ENCODE assay signal across 15 mouse cellular contexts in genomic region chr5:122409692-122410645, GRCm38 (mm10). TPM values are rescaled to one million over a fixed set of nuclear protein-coding genes. Genes with fewer than 3 reads are reported as not detected.
DNase-seq lines count a peak whose midpoint lies in the region; ATAC-seq and TF ChIP-seq lines count a peak whose summit lies in the region.
"Had no signal": no experiment of that assay in that cellular context is flagged by ENCODE, and none has a peak within 500 bp of the region (broad histone marks: within the 10 kb centered on the region; RNA-seq: fewer than 3 reads in every experiment).

No protein-coding gene starts in this region.

- no peaks in the 10 kb centered on the region for H3K27me3 ChIP-seq in hindbrain, postnatal 0 days (ENCODE audit: insufficient read depth, low read length)
- no peaks in the 10 kb centered on the region for H3K27me3 ChIP-seq in hindbrain, embryonic 11.5 days (ENCODE audit: control insufficient read depth, insufficient read depth, low read length)
- no peaks in the 10 kb centered on the region for H3K27me3 ChIP-seq in midbrain, postnatal 0 days (ENCODE audit: insufficient read depth, low read length)
- no peaks in the 10 kb centered on the region for H3K27me3 ChIP-seq in midbrain, embryonic 13.5 days
- H3K27me3 ChIP-seq: CH12.LX; hindbrain, embryonic 15.5 days; kidney, embryonic 15.5 days had no signal

- no peak overlapping the region for H3K9ac ChIP-seq in hindbrain, postnatal 0 days (replicated peaks; ENCODE audit: low read length)
- H3K9ac ChIP-seq in hindbrain, embryonic 11.5 days (ENCODE audit: low read depth, low read length): no peak overlapping the region
- H3K9ac ChIP-seq in midbrain, postnatal 0 days (replicated peaks; ENCODE audit: low read length, poor library complexity, severe bottlenecking): no peak overlapping the region
- no peak overlapping the region for H3K9ac ChIP-seq in midbrain, embryonic 13.5 days (replicated peaks)
- no peak overlapping the region for H3K9ac ChIP-seq in ES-E14 (ENCODE audit: insufficient read depth, low read depth, low read length, poor library complexity, severe bottlenecking)
- H3K9ac ChIP-seq: hindbrain, embryonic 15.5 days; kidney, embryonic 15.5 days had no signal

- WGBS in hindbrain, postnatal 0 days: 86% methylated on average over 19 of the region's 19 CpGs
- WGBS in hindbrain, embryonic 11.5 days: 84% methylated on average over 19 of the region's 19 CpGs
- WGBS in midbrain, postnatal 0 days: 86% methylated on average over 19 of the region's 19 CpGs
- WGBS in midbrain, embryonic 13.5 days: 89% methylated on average over 19 of the region's 19 CpGs

- in situ Hi-C loops in ES-E14 (cut with MboI; ENCODE audit: low sequenced_read_pairs in 2 of 2, unreplicated experiment in 2 of 2): loop anchor here in 1 of 2 experiments (10.0 kb wide), 1 partner anchor 225 kb away; no protein-coding TSS in a partner anchor

- no peak for DNase-seq in hindbrain, postnatal 0 days (ENCODE audit: low spot score)
- no peak for DNase-seq in hindbrain, embryonic 11.5 days (ENCODE audit: low spot score)
- no peak for DNase-seq in midbrain, postnatal 0 days (ENCODE audit: low spot score)
- DNase-seq in ES-E14 (ENCODE audit: low read depth, low spot score): peak; percentile 40
- peak; percentile 13 for DNase-seq in retina, embryonic 14.5 days (ENCODE audit: low spot score)
- no peak for DNase-seq in c-Kit-positive CD71-positive TER-119-positive erythroid progenitor cells, embryonic 14.5 days (ENCODE audit: low spot score)
- DNase-seq in gastrocnemius, postnatal 14 days: no peak
- DNase-seq: cerebellum, adult 11-12 months; right cerebral cortex, postnatal 14 days had no signal

- peak; percentile 24; the same call in 1 of the 2 replicates for TF ChIP-seq CTCF in hindbrain, postnatal 0 days (IDR thresholded peaks at IDR 0.05; ENCODE audit: low read depth)
- TF ChIP-seq CTCF in midbrain, postnatal 0 days (IDR thresholded peaks at IDR 0.05): peak; percentile 42

- H3K4me1 ChIP-seq in hindbrain, postnatal 0 days (ENCODE audit: insufficient read depth, low read length): no peaks in the 10 kb centered on the region
- H3K4me1 ChIP-seq in hindbrain, embryonic 11.5 days (replicated peaks; ENCODE audit: control insufficient read depth, insufficient read depth, low read length): no peaks in the 10 kb centered on the region
- no peaks in the 10 kb centered on the region for H3K4me1 ChIP-seq in midbrain, postnatal 0 days (ENCODE audit: insufficient read depth, low read length)
- no peaks in the 10 kb centered on the region for H3K4me1 ChIP-seq in midbrain, embryonic 13.5 days (replicated peaks)
- peaks cover 0 to 6% of the 10 kb centered on the region in 2 experiments; a peak in 1 of 4 replicates for H3K4me1 ChIP-seq in ES-E14 (ENCODE audit: control insufficient read depth in 2 of 2, insufficient read depth in 2 of 2, low read length in 2 of 2, poor library complexity in 1 of 2)
- H3K4me1 ChIP-seq: hindbrain, embryonic 15.5 days had no signal

- ATAC-seq in hindbrain, postnatal 0 days: 0 out of 2 replicates have a peak, but pooled peaks have one; percentile 10
- ATAC-seq in hindbrain, embryonic 11.5 days (ENCODE audit: low FRiP score): no peak
- ATAC-seq in midbrain, postnatal 0 days (ENCODE audit: low FRiP score): no peak
- ATAC-seq in midbrain, embryonic 13.5 days: no peak

- no peaks in the 10 kb centered on the region for H3K9me3 ChIP-seq in hindbrain, postnatal 0 days (ENCODE audit: low read length)
- no peaks in the 10 kb centered on the region for H3K9me3 ChIP-seq in hindbrain, embryonic 11.5 days (ENCODE audit: control insufficient read depth, low read length)
- H3K9me3 ChIP-seq in midbrain, postnatal 0 days (ENCODE audit: low read length): no peaks in the 10 kb centered on the region
- peaks cover 3% of the 10 kb centered on the region; the same call in 1 of the 2 replicates for H3K9me3 ChIP-seq in midbrain, embryonic 13.5 days
- H3K9me3 ChIP-seq in ES-E14 (ENCODE audit: control insufficient read depth, insufficient read depth, low read depth, low read length): no peaks in the 10 kb centered on the region
- H3K9me3 ChIP-seq: hindbrain, embryonic 15.5 days; kidney, embryonic 15.5 days had no signal

- H3K27ac ChIP-seq in hindbrain, postnatal 0 days: no peak overlapping the region
- H3K27ac ChIP-seq in hindbrain, embryonic 11.5 days (ENCODE audit: low read depth, low read length): no peak overlapping the region
- H3K27ac ChIP-seq in midbrain, postnatal 0 days (ENCODE audit: low read depth, low read length): no peak overlapping the region
- H3K27ac ChIP-seq in midbrain, embryonic 13.5 days: no peak overlapping the region
- no peak overlapping the region for H3K27ac ChIP-seq in ES-E14 (ENCODE audit: insufficient read depth, low read depth, low read length, poor library complexity, severe bottlenecking)
- H3K27ac ChIP-seq: hindbrain, embryonic 15.5 days; kidney, embryonic 15.5 days; macrophage had no signal

- no peak overlapping the region for H3K4me3 ChIP-seq in hindbrain, postnatal 0 days (ENCODE audit: low read length)
- H3K4me3 ChIP-seq in hindbrain, embryonic 11.5 days (ENCODE audit: low read depth, low read length): no peak overlapping the region
- H3K4me3 ChIP-seq in midbrain, postnatal 0 days (ENCODE audit: low read depth, low read length): no peak overlapping the region
- no peak overlapping the region for H3K4me3 ChIP-seq in midbrain, embryonic 13.5 days (replicated peaks)
- H3K4me3 ChIP-seq in ES-E14 (ENCODE audit: insufficient read depth in 1 of 2, low read depth in 1 of 2, low read length in 2 of 2, poor library complexity in 1 of 2, severe bottlenecking in 1 of 2): peak overlapping the region in 1 of 2 experiments; percentile 65; a peak in 2 of 4 replicates
- H3K4me3 ChIP-seq: erythroblast, embryonic 14.5 days; hindbrain, embryonic 15.5 days; kidney, embryonic 15.5 days had no signal

- intact Hi-C loops in gastrocnemius, postnatal 14 days (cut with DNase I; ENCODE audit: low total_unique reads): loop anchor here (10.0 kb wide), 1 partner anchor 315 kb away; no protein-coding TSS in a partner anchor

- no peak overlapping the region for H3K4me2 ChIP-seq in hindbrain, postnatal 0 days (ENCODE audit: low read depth, low read length)
- H3K4me2 ChIP-seq in hindbrain, embryonic 11.5 days (replicated peaks; ENCODE audit: low read depth, low read length): no peak overlapping the region
- H3K4me2 ChIP-seq in midbrain, postnatal 0 days (ENCODE audit: low read depth, low read length, poor library complexity, severe bottlenecking): no peak overlapping the region
- no peak overlapping the region for H3K4me2 ChIP-seq in midbrain, embryonic 13.5 days (replicated peaks)
- H3K4me2 ChIP-seq: hindbrain, embryonic 15.5 days; kidney, embryonic 15.5 days had no signal

- H3K36me3 ChIP-seq in hindbrain, postnatal 0 days (ENCODE audit: insufficient read depth, low read length): peaks cover 10% of the 10 kb centered on the region
- peaks cover 9% of the 10 kb centered on the region; the same call in 1 of the 2 replicates for H3K36me3 ChIP-seq in hindbrain, embryonic 11.5 days (ENCODE audit: control insufficient read depth, insufficient read depth, low read length)
- H3K36me3 ChIP-seq in midbrain, postnatal 0 days (ENCODE audit: insufficient read depth, low read length): peaks cover 23% of the 10 kb centered on the region
- H3K36me3 ChIP-seq in midbrain, embryonic 13.5 days: peaks cover 36% of the 10 kb centered on the region
- peaks cover 8% of the 10 kb centered on the region for H3K36me3 ChIP-seq in ES-E14 (ENCODE audit: control insufficient read depth, insufficient read depth, low read length, poor library complexity, severe bottlenecking)

RNA-seq across cellular contexts. Expression of gene Anapc7, which starts 11.5 kb away (rescaled TPM):
- 26.1 and 32.0 TPM in 2 replicates for total RNA-seq in hindbrain, postnatal 0 days (2014; rRNA removed)
- 44.0 and 44.6 TPM in 2 replicates for polyA plus RNA-seq in hindbrain, postnatal 0 days (2015; fragmentation: Nextera tagmentation; extraction: Ambion mirVana)
- 27.1 and 33.7 TPM in 2 replicates for polyA plus RNA-seq in hindbrain, embryonic 11.5 days (2014; fragmentation: Nextera tagmentation; extraction: Ambion mirVana)
- total RNA-seq in midbrain, postnatal 0 days (2014; rRNA removed): 29.3 and 34.3 TPM in 2 replicates
- polyA plus RNA-seq in midbrain, postnatal 0 days (2015; fragmentation: Nextera tagmentation; extraction: Ambion mirVana): 42.8 and 43.5 TPM in 2 replicates
- 52.7 and 53.9 TPM in 2 replicates for polyA plus RNA-seq in midbrain, embryonic 13.5 days (2015; fragmentation: Nextera tagmentation; extraction: Ambion mirVana)
- 51.8 and 63.2 TPM in 2 replicates for total RNA-seq in ES-E14 (2012; rRNA removed)
- total RNA-seq in gastrocnemius, postnatal 14 days (2021): 10 to 100 TPM; 16.6 to 18.1 TPM

RNA-seq across cellular contexts. Expression of gene Arpc3, which starts 18.3 kb away (rescaled TPM):
- 141 and 163 TPM in 2 replicates for total RNA-seq in hindbrain, postnatal 0 days (2014; rRNA removed)
- polyA plus RNA-seq in hindbrain, postnatal 0 days (2015; fragmentation: Nextera tagmentation; extraction: Ambion mirVana): 133 and 144 TPM in 2 replicates
- polyA plus RNA-seq in hindbrain, embryonic 11.5 days (2014; fragmentation: Nextera tagmentation; extraction: Ambion mirVana): 53.8 and 68.9 TPM in 2 replicates
- 162 and 188 TPM in 2 replicates for total RNA-seq in midbrain, postnatal 0 days (2014; rRNA removed)
- polyA plus RNA-seq in midbrain, postnatal 0 days (2015; fragmentation: Nextera tagmentation; extraction: Ambion mirVana): 134 and 137 TPM in 2 replicates
- polyA plus RNA-seq in midbrain, embryonic 13.5 days (2015; fragmentation: Nextera tagmentation; extraction: Ambion mirVana): 140 and 173 TPM in 2 replicates
- total RNA-seq in ES-E14 (2012; rRNA removed): 135 and 165 TPM in 2 replicates
- 10 to 100 TPM; 68.8 to 72.9 TPM for total RNA-seq in gastrocnemius, postnatal 14 days (2021)

RNA-seq across cellular contexts. Expression of gene Fam216a, which starts 37.8 kb away (rescaled TPM):
- 107 and 121 TPM in 2 replicates for total RNA-seq in hindbrain, postnatal 0 days (2014; rRNA removed)
- 138 and 140 TPM in 2 replicates for polyA plus RNA-seq in hindbrain, postnatal 0 days (2015; fragmentation: Nextera tagmentation; extraction: Ambion mirVana)
- polyA plus RNA-seq in hindbrain, embryonic 11.5 days (2014; fragmentation: Nextera tagmentation; extraction: Ambion mirVana): 119 and 123 TPM in 2 replicates
- total RNA-seq in midbrain, postnatal 0 days (2014; rRNA removed): 131 and 139 TPM in 2 replicates
- polyA plus RNA-seq in midbrain, postnatal 0 days (2015; fragmentation: Nextera tagmentation; extraction: Ambion mirVana): 156 and 160 TPM in 2 replicates
- polyA plus RNA-seq in midbrain, embryonic 13.5 days (2015; fragmentation: Nextera tagmentation; extraction: Ambion mirVana): 128 and 135 TPM in 2 replicates
- 20.0 and 32.7 TPM in 2 replicates for total RNA-seq in ES-E14 (2012; rRNA removed)
- total RNA-seq in gastrocnemius, postnatal 14 days (2021): 1 to 10 TPM; 7.6 to 7.8 TPM

RNA-seq across cellular contexts. Expression of gene Gpn3, which starts 38.3 kb away (rescaled TPM):
- 19.5 and 49.9 TPM in 2 replicates for total RNA-seq in hindbrain, postnatal 0 days (2014; rRNA removed)
- 43.0 and 44.3 TPM in 2 replicates for polyA plus RNA-seq in hindbrain, postnatal 0 days (2015; fragmentation: Nextera tagmentation; extraction: Ambion mirVana)
- 63.5 and 68.1 TPM in 2 replicates for polyA plus RNA-seq in hindbrain, embryonic 11.5 days (2014; fragmentation: Nextera tagmentation; extraction: Ambion mirVana)
- total RNA-seq in midbrain, postnatal 0 days (2014; rRNA removed): 20.8 and 37.9 TPM in 2 replicates
- polyA plus RNA-seq in midbrain, postnatal 0 days (2015; fragmentation: Nextera tagmentation; extraction: Ambion mirVana): 41.8 and 44.4 TPM in 2 replicates
- polyA plus RNA-seq in midbrain, embryonic 13.5 days (2015; fragmentation: Nextera tagmentation; extraction: Ambion mirVana): 50.8 and 51.8 TPM in 2 replicates
- total RNA-seq in ES-E14 (2012; rRNA removed): 101 and 105 TPM in 2 replicates
- 10 to 100 TPM; 20.0 to 26.6 TPM for total RNA-seq in gastrocnemius, postnatal 14 days (2021)

RNA-seq across cellular contexts. Expression of gene Vps29, which starts 55.8 kb away (rescaled TPM):
- 90.5 and 111 TPM in 2 replicates for total RNA-seq in hindbrain, postnatal 0 days (2014; rRNA removed)
- polyA plus RNA-seq in hindbrain, postnatal 0 days (2015; fragmentation: Nextera tagmentation; extraction: Ambion mirVana): 344 and 353 TPM in 2 replicates
- 220 and 231 TPM in 2 replicates for polyA plus RNA-seq in hindbrain, embryonic 11.5 days (2014; fragmentation: Nextera tagmentation; extraction: Ambion mirVana)
- total RNA-seq in midbrain, postnatal 0 days (2014; rRNA removed): 137 and 149 TPM in 2 replicates
- polyA plus RNA-seq in midbrain, postnatal 0 days (2015; fragmentation: Nextera tagmentation; extraction: Ambion mirVana): 366 and 368 TPM in 2 replicates
- polyA plus RNA-seq in midbrain, embryonic 13.5 days (2015; fragmentation: Nextera tagmentation; extraction: Ambion mirVana): 260 and 269 TPM in 2 replicates
- total RNA-seq in ES-E14 (2012; rRNA removed): 101 and 135 TPM in 2 replicates
- 10 to 100 TPM; 48.9 to 50.1 TPM for total RNA-seq in gastrocnemius, postnatal 14 days (2021)

Comparison
In these comparisons a context has a peak if more than half of its experiments do, and no peak if none do; other contexts are left out.
1. DNase-seq: peak in ES-E14 (single experiment) and retina, embryonic 14.5 days (single experiment); none in hindbrain, postnatal 0 days (single experiment), hindbrain, embryonic 11.5 days (single experiment), midbrain, postnatal 0 days (single experiment), c-Kit-positive CD71-positive TER-119-positive erythroid progenitor cells, embryonic 14.5 days (single experiment) and gastrocnemius, postnatal 14 days (single experiment).